Mouse (Mus musculus) spleen, adult 2 months (tissue): ENCODE measurements around the gene Ehhadh.

ENCODE experiments used
- CTCF ChIP-seq: fragments of 200-500 bp; IDR thresholded peaks from 2 replicates; pipeline ENCODE4 v1.5.1; 2011; ENCODE audit warnings: mild to moderate bottlenecking, inconsistent platforms; ENCODE audit not compliant: insufficient read depth, insufficient read length, insufficient replicate concordance; ENCODE audit errors: extremely low read depth
- POLR2A ChIP-seq: fragments of 200-500 bp; IDR thresholded peaks from 2 replicates; pipeline ENCODE4 v1.6.1; 2011; ENCODE audit warnings: low read depth, low read length, inconsistent platforms

GRCm38 (mm10) chr16:21825612-21826031 lies 38.0 kb upstream of the Ehhadh start:
- TF ChIP-seq CTCF (no peak), POLR2A (no peak)
